Mouse (Mus musculus) midbrain, embryonic 15.5 days (tissue): ENCODE measurements at regions not wholly inside any gene's neighbourhood (a gene's known extent, or its start where the extent isn't known, plus 50 kb on each side); places are given as distances from the start of the nearest gene placed in this dataset.
A peak's percentile ranks its signal among the peaks of the same experiment; 100 is the strongest.
"Not testable (repeated sequence)": the region's sequence is repeated elsewhere in the genome, so short reads cannot be mapped to it uniquely, and the experiment has no call there.

Experiments
- ATAC-seq: fragments of 200-750 bp; cut with Nextera tagmentation; replicated peaks from 2 replicates; pipeline ENCODE4 v1.8.0; 2017; ENCODE audit warnings: moderate TSS enrichment
- H3K27ac ChIP-seq: fragments of 300-500 bp; sonication (generic); 2 replicates; pipeline ENCODE4 v1.5.1; 2015; ENCODE audit warnings: mild to moderate bottlenecking, inconsistent platforms
- H3K27me3 ChIP-seq: fragments of 300-500 bp; sonication (generic); replicated peaks from 2 replicates; pipeline ENCODE4 v1.6.1; 2015; ENCODE audit warnings: inconsistent platforms
- H3K36me3 ChIP-seq: fragments of 300-500 bp; sonication (generic); replicated peaks from 2 replicates; pipeline ENCODE4 v1.6.1; 2015; ENCODE audit warnings: inconsistent platforms
- H3K4me1 ChIP-seq: fragments of 300-500 bp; sonication (generic); 2 replicates; pipeline ENCODE4 v1.6.1; 2015; ENCODE audit warnings: inconsistent platforms
- H3K4me2 ChIP-seq: fragments of 300-500 bp; sonication (generic); 2 replicates; pipeline ENCODE4 v1.6.1; 2015; ENCODE audit warnings: inconsistent platforms, mild to moderate bottlenecking, moderate library complexity
- H3K4me3 ChIP-seq: fragments of 300-500 bp; sonication (generic); 2 replicates; pipeline ENCODE4 v1.5.1; 2015; ENCODE audit warnings: mild to moderate bottlenecking, inconsistent platforms
- H3K9ac ChIP-seq: fragments of 300-500 bp; sonication (generic); 2 replicates; pipeline ENCODE4 v1.6.1; 2015; ENCODE audit warnings: mild to moderate bottlenecking, inconsistent platforms
- H3K9me3 ChIP-seq: fragments of 300-500 bp; sonication (generic); 2 replicates; pipeline ENCODE4 v1.6.1; 2016; ENCODE audit warnings: inconsistent platforms
- WGBS: fragments of 180-500 bp; shearing (Covaris S2); methylation state at CpG from one replicate; pipeline ENCODE4 v1.1.7; 2015; ENCODE audit warnings: mixed read lengths; 5-methylcytosine and 5-hydroxymethylcytosine counted together

GRCm38 (mm10) chr16:69937514-69938194 lies 74.1 kb upstream of the Speer2 start:
- H3K27ac ChIP-seq, result no peak overlapping the region
- H3K9ac ChIP-seq, result no peak overlapping the region
- 87% methylated on average over 1 of the region's 1 CpGs for WGBS

GRCm38 (mm10) chr16:69943635-69944034 lies 80.1 kb upstream of the Speer2 start:
- Histone ChIP-seq H3K4me2 (no peak overlapping the region), H3K9ac (no peak overlapping the region), H3K9me3 (no peaks in the 10 kb centered on the region), H3K36me3 (no peaks in the 10 kb centered on the region), H3K27me3 (no peaks in the 10 kb centered on the region), H3K27ac (no peak overlapping the region), H3K4me1 (no peaks in the 10 kb centered on the region), H3K4me3 (no peak overlapping the region)
- ATAC-seq, result no peak
- 72% methylated on average over 1 of the region's 1 CpGs for WGBS

More at GRCm38 (mm10) chr16:69937514-69938194, 74.1 kb upstream of the Speer2 start:
- H3K9me3 ChIP-seq, result no peaks in the 10 kb centered on the region
- no peaks in the 10 kb centered on the region for H3K36me3 ChIP-seq
- ATAC-seq, result no peak
- H3K4me1 ChIP-seq, result no peaks in the 10 kb centered on the region
- H3K27me3 ChIP-seq, result no peaks in the 10 kb centered on the region
- H3K4me2 ChIP-seq, result no peak overlapping the region
- no peak overlapping the region for H3K4me3 ChIP-seq

GRCm38 (mm10) chr16:69948783-69949182 lies 85.2 kb upstream of the Speer2 start:
- H3K4me3 ChIP-seq, result no peak overlapping the region
- H3K36me3 ChIP-seq, result no peaks in the 10 kb centered on the region
- no peak overlapping the region for H3K27ac ChIP-seq
- H3K9ac ChIP-seq, result no peak overlapping the region
- H3K4me1 ChIP-seq, result no peaks in the 10 kb centered on the region
- no peaks in the 10 kb centered on the region for H3K9me3 ChIP-seq
- no peak overlapping the region for H3K4me2 ChIP-seq
- 92% methylated on average over 10 of the region's 10 CpGs for WGBS
- no peaks in the 10 kb centered on the region for H3K27me3 ChIP-seq
- no peak for ATAC-seq

GRCm38 (mm10) chr16:69949339-69949738 lies 85.8 kb upstream of the Speer2 start:
- no peaks in the 10 kb centered on the region for H3K4me1 ChIP-seq
- no peak overlapping the region for H3K27ac ChIP-seq
- 83% methylated on average over 7 of the region's 7 CpGs for WGBS
- no peak overlapping the region for H3K4me2 ChIP-seq
- no peaks in the 10 kb centered on the region for H3K9me3 ChIP-seq
- no peak for ATAC-seq
- no peaks in the 10 kb centered on the region for H3K27me3 ChIP-seq
- H3K36me3 ChIP-seq, result no peaks in the 10 kb centered on the region
- no peak overlapping the region for H3K9ac ChIP-seq
- H3K4me3 ChIP-seq, result no peak overlapping the region

GRCm38 (mm10) chr16:69951581-69951980 lies 88.0 kb upstream of the Speer2 start:
- H3K4me3 ChIP-seq, result no peak overlapping the region
- no peak overlapping the region for H3K27ac ChIP-seq
- H3K36me3 ChIP-seq, result no peaks in the 10 kb centered on the region
- 82% methylated on average over 2 of the region's 2 CpGs for WGBS
- no peak overlapping the region for H3K9ac ChIP-seq
- H3K9me3 ChIP-seq, result no peaks in the 10 kb centered on the region
- H3K4me1 ChIP-seq, result no peaks in the 10 kb centered on the region
- no peak for ATAC-seq
- H3K27me3 ChIP-seq, result no peaks in the 10 kb centered on the region
- no peak overlapping the region for H3K4me2 ChIP-seq

- not testable (repeated sequence) for H3K9ac ChIP-seq, H3K4me1 ChIP-seq, H3K36me3 ChIP-seq, H3K27ac ChIP-seq, H3K4me2 ChIP-seq, H3K9me3 ChIP-seq, ATAC-seq, H3K4me3 ChIP-seq, H3K27me3 ChIP-seq
- WGBS, result 90% methylated on average over 7 of the region's 7 CpGs
Measured at GRCm38 (mm10) chr16:69966561-69966960, 103.0 kb upstream of the Speer2 start.

GRCm38 (mm10) chr16:69979813-69980527 lies 116.4 kb upstream of the Speer2 start:
- no peak overlapping the region for H3K27ac ChIP-seq
- no peak overlapping the region for H3K4me3 ChIP-seq
- no peaks in the 10 kb centered on the region for H3K36me3 ChIP-seq
- H3K9ac ChIP-seq, result no peak overlapping the region
- H3K27me3 ChIP-seq, result no peaks in the 10 kb centered on the region
- no peaks in the 10 kb centered on the region for H3K4me1 ChIP-seq
- no peaks in the 10 kb centered on the region for H3K9me3 ChIP-seq
- H3K4me2 ChIP-seq, result no peak overlapping the region
- 71% methylated on average over 3 of the region's 3 CpGs for WGBS
- ATAC-seq, result no peak

GRCm38 (mm10) chr16:69984320-69984719 lies 120.8 kb upstream of the Speer2 start:
- H3K9me3 ChIP-seq, result no peaks in the 10 kb centered on the region
- no peaks in the 10 kb centered on the region for H3K4me1 ChIP-seq
- H3K4me3 ChIP-seq, result no peak overlapping the region
- WGBS, result 56% methylated on average over 5 of the region's 5 CpGs
- H3K27ac ChIP-seq, result no peak overlapping the region
- no peak for ATAC-seq
- no peak overlapping the region for H3K4me2 ChIP-seq
- no peak overlapping the region for H3K9ac ChIP-seq
- H3K36me3 ChIP-seq, result no peaks in the 10 kb centered on the region
- H3K27me3 ChIP-seq, result no peaks in the 10 kb centered on the region

GRCm38 (mm10) chr16:69991907-69992470 lies 128.4 kb upstream of the Speer2 start:
- H3K4me2 ChIP-seq, result no peak overlapping the region
- no peak overlapping the region for H3K27ac ChIP-seq
- no peak overlapping the region for H3K9ac ChIP-seq
- H3K9me3 ChIP-seq, result no peaks in the 10 kb centered on the region
- no peak; the same call in 1 of the 2 replicates for ATAC-seq
- 75% methylated on average over 3 of the region's 3 CpGs for WGBS
- no peaks in the 10 kb centered on the region for H3K27me3 ChIP-seq
- no peak overlapping the region for H3K4me3 ChIP-seq
- no peaks in the 10 kb centered on the region for H3K36me3 ChIP-seq
- no peaks in the 10 kb centered on the region for H3K4me1 ChIP-seq

- Histone ChIP-seq H3K27ac (no peak overlapping the region), H3K9ac (no peak overlapping the region), H3K4me2 (no peak overlapping the region), H3K4me3 (no peak overlapping the region), H3K4me1 (no peaks in the 10 kb centered on the region), H3K9me3 (no peaks in the 10 kb centered on the region), H3K27me3 (no peaks in the 10 kb centered on the region), H3K36me3 (no peaks in the 10 kb centered on the region)
- 0 out of 2 replicates have a peak, but pooled peaks have one; percentile 52 for ATAC-seq
- 59% methylated on average over 4 of the region's 4 CpGs for WGBS
Measured at GRCm38 (mm10) chr16:69992715-69993114, 129.2 kb upstream of the Speer2 start.

GRCm38 (mm10) chr16:70006863-70007262 lies 143.3 kb upstream of the Speer2 start:
- H3K4me1 ChIP-seq, result no peaks in the 10 kb centered on the region
- no peak overlapping the region for H3K4me2 ChIP-seq
- H3K9me3 ChIP-seq, result no peaks in the 10 kb centered on the region
- ATAC-seq, result no peak
- H3K27ac ChIP-seq, result no peak overlapping the region
- 93% methylated on average over 2 of the region's 2 CpGs for WGBS
- H3K36me3 ChIP-seq, result no peaks in the 10 kb centered on the region
- H3K4me3 ChIP-seq, result no peak overlapping the region
- no peaks in the 10 kb centered on the region for H3K27me3 ChIP-seq
- no peak overlapping the region for H3K9ac ChIP-seq

GRCm38 (mm10) chr16:70016980-70017379 lies 153.4 kb upstream of the Speer2 start:
- Histone ChIP-seq H3K27me3 (no peaks in the 10 kb centered on the region), H3K4me1 (no peaks in the 10 kb centered on the region), H3K4me2 (no peak overlapping the region), H3K36me3 (no peaks in the 10 kb centered on the region), H3K9me3 (no peaks in the 10 kb centered on the region), H3K27ac (no peak overlapping the region), H3K4me3 (no peak overlapping the region), H3K9ac (no peak overlapping the region)
- ATAC-seq, result no peak
- 86% methylated on average over 1 of the region's 1 CpGs for WGBS

GRCm38 (mm10) chr16:70019564-70019963 lies 156.0 kb upstream of the Speer2 start:
- WGBS, result 95% methylated on average over 2 of the region's 2 CpGs
- ATAC-seq, result no peak

More at GRCm38 (mm10) chr16:70019564-70019963, 156.0 kb upstream of the Speer2 start:
- Histone ChIP-seq H3K27ac (no peak overlapping the region), H3K4me1 (no peaks in the 10 kb centered on the region), H3K36me3 (no peaks in the 10 kb centered on the region), H3K9ac (no peak overlapping the region), H3K9me3 (no peaks in the 10 kb centered on the region), H3K27me3 (no peaks in the 10 kb centered on the region), H3K4me2 (no peak overlapping the region), H3K4me3 (no peak overlapping the region)
